Mouse (Mus musculus): ENCODE data around the gene Slc28a3. TPM values are rescaled to one million over a fixed set of nuclear protein-coding genes. Genes with fewer than 3 reads are reported as not detected.

The Slc28a3 gene
- total RNA-seq, 1 experiment from 2014 or later: 0.06 TPM

DNA sequence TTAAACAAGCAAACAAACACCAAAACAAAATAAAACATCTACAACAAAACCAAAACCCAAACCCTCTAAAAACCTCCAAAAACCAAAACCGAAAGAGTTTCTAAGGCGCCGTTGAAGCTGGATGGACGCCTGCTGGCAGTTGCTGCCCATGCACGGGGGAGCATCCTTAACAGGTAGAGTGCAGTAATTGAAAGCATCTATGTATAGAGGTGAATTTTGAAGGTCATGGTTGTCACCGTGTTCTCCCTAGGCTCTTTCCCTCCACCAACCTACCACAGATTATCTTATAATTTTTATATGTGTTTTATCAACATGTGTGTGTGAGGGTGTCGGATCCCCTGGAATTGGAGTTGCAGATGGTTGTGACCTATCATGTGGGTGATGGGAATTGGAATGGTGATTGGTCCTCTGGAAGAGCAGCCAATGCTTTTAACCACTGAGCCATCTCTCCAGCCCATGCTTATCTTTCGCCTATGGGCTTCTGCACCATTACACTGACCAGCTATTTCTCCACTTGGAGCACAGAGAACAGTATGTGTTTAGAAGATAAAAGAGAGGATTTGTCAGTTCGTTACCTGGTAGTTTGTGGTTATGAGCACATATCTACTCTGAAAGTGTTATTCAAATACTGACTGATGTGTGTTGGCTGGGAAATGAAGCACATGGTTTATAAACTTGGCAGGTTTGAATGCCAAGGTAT lies 89.2 kb downstream of the Slc28a3 start:
- DNase-seq: no peak

- no peak for DNase-seq
Measured at GRCm38 (mm10) chr13:58520580-58521330, 89.9 kb downstream of the Slc28a3 start.

GRCm38 (mm10) chr13:58520028-58520427 lies 90.6 kb downstream of the Slc28a3 start:
- DNase-seq: no peak

GRCm38 (mm10) chr13:58516277-58516676 lies 94.4 kb downstream of the Slc28a3 start:
- no peak for DNase-seq

DNA sequence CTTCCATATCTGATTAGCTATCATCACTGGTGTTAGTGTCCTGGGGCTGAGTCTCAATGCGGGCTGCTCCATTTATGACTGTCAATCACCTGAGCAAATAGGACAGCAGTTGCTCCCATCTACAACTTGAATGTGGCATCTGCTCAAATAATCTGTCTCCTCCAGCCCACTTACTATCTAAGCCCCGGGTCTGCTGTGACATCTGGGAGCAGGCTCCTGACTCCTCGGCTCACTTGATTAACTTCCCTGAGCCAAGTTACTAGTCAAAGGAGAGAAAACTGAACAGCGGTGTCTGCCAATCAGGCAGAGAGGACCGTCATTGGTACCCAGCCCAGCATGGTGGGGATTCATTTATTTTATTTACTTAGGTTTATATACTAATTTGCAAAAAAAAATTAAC lies 95.0 kb downstream of the Slc28a3 start:
- no peak for DNase-seq

- no peak for DNase-seq
Measured at GRCm38 (mm10) chr13:58514147-58514727, 96.4 kb downstream of the Slc28a3 start.

- no peak for DNase-seq
Measured at GRCm38 (mm10) chr13:58511926-58512325, 98.8 kb downstream of the Slc28a3 start.

DNA sequence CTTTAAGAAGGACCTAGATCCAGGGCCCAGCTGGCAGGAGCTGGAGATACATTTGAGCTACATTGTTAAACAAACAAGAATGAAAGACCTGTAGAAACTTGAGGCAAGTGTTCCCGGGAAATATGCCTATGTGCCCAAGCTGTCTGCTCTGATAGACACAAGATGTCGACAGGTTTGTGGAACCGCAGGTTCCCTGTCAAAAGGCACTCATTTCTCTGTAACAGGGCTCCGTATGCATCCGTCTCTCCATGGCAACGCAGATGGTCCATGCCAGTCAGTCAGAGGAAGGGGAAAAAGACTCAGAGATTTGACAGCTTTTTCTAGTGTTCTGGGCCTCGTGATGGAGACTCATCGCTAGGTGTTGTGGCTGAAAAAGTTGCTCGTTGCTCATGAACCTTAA lies 99.4 kb downstream of the Slc28a3 start:
- DNase-seq: no peak

GRCm38 (mm10) chr13:58509241-58509640 lies 101.4 kb downstream of the Slc28a3 start:
- no peak for DNase-seq

- no peak for DNase-seq
Measured at GRCm38 (mm10) chr13:58503610-58504009, 107.1 kb downstream of the Slc28a3 start.

- no peak for DNase-seq
Measured at GRCm38 (mm10) chr13:58497809-58498208, 112.9 kb downstream of the Slc28a3 start.

Other genes with a start within 250 kb of the Slc28a3 start
- gene 2210016F16Rik, start 225.7 kb downstream of the Slc28a3 start, total RNA-seq (2021): 23.3 and 27.3 TPM in 2 replicates
- gene Rmi1, start 208.6 kb downstream of the Slc28a3 start, total RNA-seq (2021): 23.2 and 25.0 TPM in 2 replicates
- gene Hnrnpk, start 207.5 kb downstream of the Slc28a3 start, total RNA-seq (2021): 798 and 829 TPM in 2 replicates
- gene Ntrk2, start 195.7 kb upstream of the Slc28a3 start, total RNA-seq (2021): 13.3 and 14.8 TPM in 2 replicates

Measured in adrenal gland, postnatal 25 days (tissue).